In the genomic region with DNA sequence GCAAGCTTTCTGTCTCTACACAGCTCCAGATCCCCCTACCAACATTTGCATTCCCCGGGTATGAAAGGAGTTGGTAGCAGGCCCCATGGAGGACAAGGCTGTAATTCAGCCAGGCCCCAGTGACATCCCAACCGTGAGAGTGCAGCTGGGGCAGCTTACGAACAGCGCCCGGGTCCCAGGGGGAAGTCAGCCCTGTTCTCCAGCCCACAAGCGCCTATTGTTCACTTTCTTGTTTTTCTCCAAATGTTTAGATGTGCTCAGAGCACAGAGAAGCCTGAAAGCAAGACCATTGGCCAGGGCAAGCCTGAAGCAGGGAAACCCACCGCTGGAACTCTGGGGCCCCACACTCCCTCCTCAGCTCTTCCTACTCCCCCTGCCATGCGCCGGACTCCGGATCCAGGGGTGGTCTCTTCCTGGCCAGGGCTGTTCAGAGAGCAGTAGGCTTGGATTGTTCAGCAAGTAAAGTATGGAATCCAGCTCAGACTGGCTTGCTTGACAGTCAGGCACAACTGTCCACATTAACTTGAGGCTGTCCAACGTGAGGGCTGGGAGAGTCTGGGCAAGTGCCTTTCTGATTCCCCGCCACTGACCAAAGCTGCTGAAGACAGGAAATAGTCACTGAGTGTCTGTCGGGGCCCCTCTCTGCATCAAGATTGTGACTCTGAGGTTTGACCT, we compare ENCODE assay signal across 9 mouse cellular contexts.
DNase-seq lines count a peak whose midpoint lies in the region; ATAC-seq and TF ChIP-seq lines count a peak whose summit lies in the region.
"Had no signal": no experiment of that assay in that cellular context is flagged by ENCODE, and none has a peak within 500 bp of the region (broad histone marks: within the 10 kb centered on the region; RNA-seq: fewer than 3 reads in every experiment).

No protein-coding gene starts in this region.

- H3K36me3 ChIP-seq in E14TG2a.4 (ENCODE audit: insufficient read depth, low read length) = no peaks in the 10 kb centered on the region
- H3K36me3 ChIP-seq in forebrain, embryonic 16.5 days (ENCODE audit: control insufficient read depth, insufficient read depth) = no peaks in the 10 kb centered on the region
- no peaks in the 10 kb centered on the region for H3K36me3 ChIP-seq in hindbrain, embryonic 12.5 days
- H3K36me3 ChIP-seq in limb, embryonic 13.5 days = no peaks in the 10 kb centered on the region
- H3K36me3 ChIP-seq in small intestine, adult 2 months (ENCODE audit: control insufficient read depth, insufficient read depth, low read length) = no peaks in the 10 kb centered on the region
- H3K36me3 ChIP-seq: liver, embryonic 15.5 days had no signal

- TF ChIP-seq CTCF in E14TG2a.4 (conservative IDR thresholded peaks at IDR 0.05; ENCODE audit: low read length) = no peak
- no peak for TF ChIP-seq CTCF in small intestine, adult 2 months (IDR thresholded peaks at IDR 0.05; ENCODE audit: extremely low read depth, insufficient read length, insufficient replicate concordance, low read depth, low read length)

- WGBS in forebrain, embryonic 16.5 days = 14% methylated on average over 13 of the region's 13 CpGs
- 20% methylated on average over 13 of the region's 13 CpGs for WGBS in hindbrain, embryonic 12.5 days
- WGBS in limb, embryonic 13.5 days = 26% methylated on average over 13 of the region's 13 CpGs
- 49% methylated on average over 13 of the region's 13 CpGs for WGBS in small intestine, adult 2 months

- 0 out of 2 replicates have a peak overlapping the region, but pooled peaks have one; percentile 10 for H3K4me3 ChIP-seq in E14TG2a.4 (replicated peaks; ENCODE audit: low read length)
- no peak overlapping the region for H3K4me3 ChIP-seq in forebrain, embryonic 16.5 days (replicated peaks; ENCODE audit: low read length)
- no peak overlapping the region for H3K4me3 ChIP-seq in hindbrain, embryonic 12.5 days
- H3K4me3 ChIP-seq in limb, embryonic 13.5 days = no peak overlapping the region
- no peak overlapping the region for H3K4me3 ChIP-seq in small intestine, adult 2 months (ENCODE audit: low read depth, low read length)
- H3K4me3 ChIP-seq: liver, embryonic 15.5 days had no signal

- H3K9me3 ChIP-seq in E14TG2a.4 (ENCODE audit: low read length) = peaks cover 8% of the 10 kb centered on the region
- H3K9me3 ChIP-seq in forebrain, embryonic 16.5 days (ENCODE audit: control insufficient read depth, low read length) = no peaks in the 10 kb centered on the region
- H3K9me3 ChIP-seq in hindbrain, embryonic 12.5 days (replicated peaks) = no peaks in the 10 kb centered on the region
- H3K9me3 ChIP-seq in limb, embryonic 13.5 days = no peaks in the 10 kb centered on the region; the same call in 1 of the 2 replicates
- H3K9me3 ChIP-seq: liver, embryonic 15.5 days had no signal

- peaks cover 68% of the 10 kb centered on the region for H3K4me1 ChIP-seq in E14TG2a.4 (replicated peaks; ENCODE audit: low read depth, low read length)
- peaks cover 25% of the 10 kb centered on the region for H3K4me1 ChIP-seq in forebrain, embryonic 16.5 days (replicated peaks; ENCODE audit: control insufficient read depth, insufficient read depth, low read length)
- H3K4me1 ChIP-seq in hindbrain, embryonic 12.5 days = peaks cover 53% of the 10 kb centered on the region
- peaks cover 79% of the 10 kb centered on the region for H3K4me1 ChIP-seq in limb, embryonic 13.5 days
- H3K4me1 ChIP-seq in small intestine, adult 2 months (ENCODE audit: control insufficient read depth, insufficient read depth, insufficient read length, low read length) = peaks cover 23% of the 10 kb centered on the region

- peak overlapping the region; percentile 75 for H3K27ac ChIP-seq in forebrain, embryonic 16.5 days (ENCODE audit: low read length)
- H3K27ac ChIP-seq in hindbrain, embryonic 12.5 days = peak overlapping the region; percentile 89
- H3K27ac ChIP-seq in limb, embryonic 13.5 days = peak overlapping the region; percentile 86
- H3K27ac ChIP-seq in small intestine, adult 2 months (ENCODE audit: insufficient read depth, low read depth, low read length) = peak overlapping the region; percentile 57
- H3K27ac ChIP-seq: liver, embryonic 15.5 days had no signal

- peaks cover 52% of the 10 kb centered on the region for H3K27me3 ChIP-seq in E14TG2a.4 (ENCODE audit: insufficient read depth, low read length)
- no peaks in the 10 kb centered on the region for H3K27me3 ChIP-seq in forebrain, embryonic 16.5 days (replicated peaks; ENCODE audit: control insufficient read depth, insufficient read depth, low read length)
- no peaks in the 10 kb centered on the region for H3K27me3 ChIP-seq in hindbrain, embryonic 12.5 days
- H3K27me3 ChIP-seq in limb, embryonic 13.5 days = no peaks in the 10 kb centered on the region
- H3K27me3 ChIP-seq in small intestine, adult 2 months (ENCODE audit: control insufficient read depth, insufficient read depth, low read length) = no peaks in the 10 kb centered on the region

- peak; percentile 37 to 65 for DNase-seq in cerebellum, postnatal 10 days
- no peak for DNase-seq in cerebellum, postnatal 14 days
- no peak for DNase-seq in adrenal gland, adult 8-10 months

- ATAC-seq in forebrain, embryonic 16.5 days = peak; percentile 75
- ATAC-seq in hindbrain, embryonic 12.5 days (ENCODE audit: low FRiP score) = peak; percentile 71
- 0 out of 2 replicates have a peak, but pooled peaks have one; percentile 12 for ATAC-seq in limb, embryonic 13.5 days (ENCODE audit: low FRiP score, low read depth)

- H3K4me2 ChIP-seq in forebrain, embryonic 16.5 days (ENCODE audit: low read length) = no peak overlapping the region
- H3K4me2 ChIP-seq in hindbrain, embryonic 12.5 days (replicated peaks) = no peak overlapping the region
- no peak overlapping the region; the same call in 1 of the 2 replicates for H3K4me2 ChIP-seq in limb, embryonic 13.5 days (replicated peaks)
- H3K4me2 ChIP-seq: liver, embryonic 15.5 days had no signal

- peak overlapping the region; percentile 27; the same call in 1 of the 2 replicates for H3K9ac ChIP-seq in forebrain, embryonic 16.5 days (replicated peaks; ENCODE audit: low read depth, low read length)
- no peak overlapping the region for H3K9ac ChIP-seq in hindbrain, embryonic 12.5 days
- no peak overlapping the region; the same call in 1 of the 2 replicates for H3K9ac ChIP-seq in limb, embryonic 13.5 days
- H3K9ac ChIP-seq: liver, embryonic 15.5 days had no signal

- TF ChIP-seq POLR2A in small intestine, adult 2 months (IDR thresholded peaks at IDR 0.05; ENCODE audit: low read depth, low read length) = no peak

Comparison
In these comparisons a context has a peak if more than half of its experiments do, and no peak if none do; other contexts are left out.
1. DNase-seq: peak in cerebellum, postnatal 10 days (2 of 2); none in cerebellum, postnatal 14 days (0 of 2) and adrenal gland, adult 8-10 months (single experiment).
2. ATAC-seq: peak in every context shown above with its lines; median percentile 75 in forebrain, embryonic 16.5 days; 71 in hindbrain, embryonic 12.5 days; 12 in limb, embryonic 13.5 days.
3. Peak in every context shown above with its lines, with median percentiles within 50 percentile points of each other: H3K27ac ChIP-seq.